Comparison of ENCODE assay signal across 14 mouse cellular contexts in genomic region chr13:34533896-34534295, GRCm38 (mm10).
DNase-seq lines count a peak whose midpoint lies in the region; ATAC-seq and TF ChIP-seq lines count a peak whose summit lies in the region.
"Had no signal": no experiment of that assay in that cellular context is flagged by ENCODE, and none has a peak within 500 bp of the region (broad histone marks: within the 10 kb centered on the region; RNA-seq: fewer than 3 reads in every experiment).

No protein-coding gene starts in this region.

- no peak overlapping the region for H3K4me2 ChIP-seq in liver, embryonic 11.5 days
- H3K4me2 ChIP-seq: limb, embryonic 12.5 days; neural tube, embryonic 12.5 days had no signal

- H3K9ac ChIP-seq in liver, embryonic 11.5 days (ENCODE audit: low read depth, low read length): no peak overlapping the region
- H3K9ac ChIP-seq: limb, embryonic 12.5 days; neural tube, embryonic 12.5 days had no signal

- no peak for ATAC-seq in liver, embryonic 11.5 days (replicated peaks; ENCODE audit: low FRiP score)
- ATAC-seq: forebrain, embryonic 16.5 days; inflammation-experienced regulatory T-cells, adult 6 months had no signal

- no peaks in the 10 kb centered on the region for H3K4me1 ChIP-seq in liver, embryonic 11.5 days (replicated peaks; ENCODE audit: control insufficient read depth, insufficient read depth, low read length)
- H3K4me1 ChIP-seq in E14TG2a.4 (replicated peaks; ENCODE audit: low read depth, low read length): no peaks in the 10 kb centered on the region
- H3K4me1 ChIP-seq: limb, embryonic 12.5 days; neural tube, embryonic 12.5 days had no signal

- DNase-seq in embryo, embryonic 10.5 days (ENCODE audit: low spot score): peak; percentile 11
- DNase-seq in embryo, embryonic 11 days: no peak
- peak; percentile 17 for DNase-seq in liver
- DNase-seq in liver, embryonic 11.5 days (ENCODE audit: low spot score): no peak
- DNase-seq in c-Kit-positive CD71-positive TER-119-positive erythroid progenitor cells, embryonic 14.5 days (ENCODE audit: low spot score): peak; percentile 9
- DNase-seq in frontal cortex, postnatal 14 days (ENCODE audit: low spot score in 2 of 2): no peak
- DNase-seq in kidney, adult 8-10 months: no peak
- DNase-seq: cerebellum, adult 11 months; right cerebral cortex, postnatal 25 days had no signal

- 69% methylated on average over 2 of the region's 2 CpGs for WGBS in liver, embryonic 11.5 days

- no peak overlapping the region for H3K4me3 ChIP-seq in liver, embryonic 11.5 days (ENCODE audit: low read depth, low read length)
- H3K4me3 ChIP-seq in E14TG2a.4 (replicated peaks; ENCODE audit: low read length): no peak overlapping the region
- H3K4me3 ChIP-seq: limb, embryonic 12.5 days; neural tube, embryonic 12.5 days had no signal

- H3K36me3 ChIP-seq in liver, embryonic 11.5 days (ENCODE audit: control insufficient read depth, insufficient read depth, low read length): no peaks in the 10 kb centered on the region
- H3K36me3 ChIP-seq in E14TG2a.4 (ENCODE audit: insufficient read depth, low read length): no peaks in the 10 kb centered on the region
- H3K36me3 ChIP-seq: limb, embryonic 12.5 days; neural tube, embryonic 12.5 days had no signal

- TF ChIP-seq CTCF in E14TG2a.4 (conservative IDR thresholded peaks at IDR 0.05; ENCODE audit: low read length): peak; percentile 69

- H3K27me3 ChIP-seq in liver, embryonic 11.5 days (replicated peaks; ENCODE audit: control insufficient read depth, insufficient read depth, low read length): no peaks in the 10 kb centered on the region
- H3K27me3 ChIP-seq in E14TG2a.4 (ENCODE audit: insufficient read depth, low read length): no peaks in the 10 kb centered on the region
- H3K27me3 ChIP-seq: limb, embryonic 12.5 days; neural tube, embryonic 12.5 days had no signal

- no peaks in the 10 kb centered on the region for H3K9me3 ChIP-seq in liver, embryonic 11.5 days (ENCODE audit: control insufficient read depth, low read length)
- H3K9me3 ChIP-seq in E14TG2a.4 (ENCODE audit: low read length): no peaks in the 10 kb centered on the region
- H3K9me3 ChIP-seq: limb, embryonic 12.5 days; neural tube, embryonic 12.5 days had no signal

- H3K27ac ChIP-seq in liver, embryonic 11.5 days (ENCODE audit: low read depth, low read length): no peak overlapping the region
- H3K27ac ChIP-seq: limb, embryonic 12.5 days; neural tube, embryonic 12.5 days had no signal

Comparison
In these comparisons a context has a peak if more than half of its experiments do, and no peak if none do; other contexts are left out.
1. DNase-seq: peak in embryo, embryonic 10.5 days (single experiment), liver (single experiment) and c-Kit-positive CD71-positive TER-119-positive erythroid progenitor cells, embryonic 14.5 days (single experiment); none in embryo, embryonic 11 days (single experiment), liver, embryonic 11.5 days (single experiment), frontal cortex, postnatal 14 days (0 of 2) and kidney, adult 8-10 months (0 of 2).